Mouse (Mus musculus) stomach, embryonic 16.5 days (tissue): ENCODE data around the gene Olfr690. TPM values are rescaled to one million over a fixed set of nuclear protein-coding genes. Genes with fewer than 3 reads are reported as not detected.

Source experiments
- ATAC-seq: fragments of 200-750 bp; cut with Nextera tagmentation; 2 replicates; pipeline ENCODE4 v1.8.0; 2017; ENCODE audit warnings: moderate number of reproducible peaks, moderate TSS enrichment; ENCODE audit not compliant: insufficient read depth, low FRiP score
- H3K27ac ChIP-seq: fragments of 300-500 bp; sonication (generic); 2 replicates; pipeline ENCODE4 v1.5.1; 2014; ENCODE audit warnings: low read length
- H3K27me3 ChIP-seq: fragments of 300-500 bp; sonication (generic); 2 replicates; pipeline ENCODE4 v1.6.1; 2014; ENCODE audit warnings: low read length, control low read depth, mixed read lengths; ENCODE audit not compliant: control insufficient read depth, insufficient read depth
- H3K36me3 ChIP-seq: fragments of 300-500 bp; sonication (generic); 2 replicates; pipeline ENCODE4 v1.6.1; 2014; ENCODE audit warnings: low read length; ENCODE audit not compliant: control insufficient read depth, insufficient read depth
- H3K4me1 ChIP-seq: fragments of 300-500 bp; sonication (generic); 2 replicates; pipeline ENCODE4 v1.6.1; 2014; ENCODE audit warnings: low read length, control low read depth, mixed read lengths; ENCODE audit not compliant: control insufficient read depth, insufficient read depth
- H3K4me2 ChIP-seq: fragments of 300-500 bp; sonication (generic); 2 replicates; pipeline ENCODE4 v1.6.1; 2014; ENCODE audit warnings: low read depth, low read length, mixed read lengths
- H3K4me3 ChIP-seq: fragments of 300-500 bp; sonication (generic); replicated peaks from 2 replicates; pipeline ENCODE4 v1.5.1; 2014; ENCODE audit warnings: mild to moderate bottlenecking, low read length
- H3K9ac ChIP-seq: fragments of 300-500 bp; sonication (generic); 2 replicates; pipeline ENCODE4 v1.6.1; 2014; ENCODE audit warnings: low read length
- H3K9me3 ChIP-seq: fragments of 300-500 bp; sonication (generic); replicated peaks from 2 replicates; pipeline ENCODE4 v1.6.1; 2016; ENCODE audit warnings: low read length, control low read depth; ENCODE audit not compliant: control insufficient read depth
- WGBS: fragments of 180-500 bp; shearing (Covaris S2); extraction: QIAGEN DNeasy Blood & Tissue Kit; methylation state at CpG from one replicate; pipeline ENCODE4 v1.1.7; 2014; 5-methylcytosine and 5-hydroxymethylcytosine counted together
- polyA plus RNA-seq: library from polyadenylated mRNA; unstranded; fragments of >200 nt; fragmentation: Nextera tagmentation; extraction: Ambion mirVana; gene quantifications from 2 replicates; pipeline ENCODE4 v1.2.1, GENCODE M21; 2015

Gene Olfr690
- not detected in 2 replicates for polyA plus RNA-seq

GRCm38 (mm10) chr7:105334004-105334403 lies at the start of gene Olfr690:
Gene Olfr690 (minus strand): TSS chr7:105334104.
- Histone ChIP-seq H3K9me3 (no peaks in the 10 kb centered on the region), H3K27ac (no peak within 1 kb of the TSS), H3K9ac (no peak within 1 kb of the TSS), H3K36me3 (no peaks in the 10 kb centered on the region), H3K4me3 (no peak within 1 kb of the TSS), H3K4me1 (no peaks in the 10 kb centered on the region), H3K4me2 (no peak within 1 kb of the TSS), H3K27me3 (no peaks in the 10 kb centered on the region)
- no peak for ATAC-seq
- 85% methylated on average over 1 of the region's 1 CpGs for WGBS

GRCm38 (mm10) chr7:105380329-105380728 lies 46.4 kb upstream of the Olfr690 start:
- Histone ChIP-seq H3K36me3 (peaks cover 40% of the 10 kb centered on the region), H3K4me2 (no peak overlapping the region), H3K4me3 (no peak overlapping the region), H3K4me1 (no peaks in the 10 kb centered on the region), H3K27ac (no peak overlapping the region), H3K27me3 (no peaks in the 10 kb centered on the region), H3K9me3 (no peaks in the 10 kb centered on the region), H3K9ac (no peak overlapping the region)
- ATAC-seq, result no peak
- whole genome bisulfite sequencing, result 91% methylated on average over 3 of the region's 3 CpGs

GRCm38 (mm10) chr7:105374866-105375265 lies 41.0 kb upstream of the Olfr690 start, which contains the start of gene Gm5901:
Gene Gm5901 (plus strand): TSS chr7:105375038.
- H3K9me3 ChIP-seq, result no peaks in the 10 kb centered on the region
- ATAC-seq, result no peak
- no peak within 1 kb of the TSS for H3K4me3 ChIP-seq
- no peak within 1 kb of the TSS for H3K4me2 ChIP-seq
- H3K9ac ChIP-seq, result no peak within 1 kb of the TSS
- H3K36me3 ChIP-seq, result peaks cover 10% of the 10 kb centered on the region; the same call in 1 of the 2 replicates
- no peaks in the 10 kb centered on the region for H3K27me3 ChIP-seq
- H3K4me1 ChIP-seq, result no peaks in the 10 kb centered on the region
- WGBS, result 90% methylated on average over 1 of the region's 1 CpGs
- H3K27ac ChIP-seq, result no peak within 1 kb of the TSS

GRCm38 (mm10) chr7:105373976-105374375 lies 40.1 kb upstream of the Olfr690 start:
- ATAC-seq, result no peak
- no peak overlapping the region for H3K9ac ChIP-seq
- H3K4me2 ChIP-seq, result no peak overlapping the region
- no peak overlapping the region for H3K27ac ChIP-seq
- H3K9me3 ChIP-seq, result no peaks in the 10 kb centered on the region
- no peaks in the 10 kb centered on the region for H3K4me1 ChIP-seq
- peaks cover 8% of the 10 kb centered on the region; the same call in 1 of the 2 replicates for H3K36me3 ChIP-seq
- H3K4me3 ChIP-seq, result no peak overlapping the region
- WGBS, result 93% methylated on average over 3 of the region's 3 CpGs
- H3K27me3 ChIP-seq, result no peaks in the 10 kb centered on the region

GRCm38 (mm10) chr7:105373509-105373908 lies 39.6 kb upstream of the Olfr690 start:
- Histone ChIP-seq H3K27me3 (no peaks in the 10 kb centered on the region), H3K4me3 (no peak overlapping the region), H3K4me2 (no peak overlapping the region), H3K9me3 (no peaks in the 10 kb centered on the region), H3K9ac (no peak overlapping the region), H3K36me3 (peaks cover 6% of the 10 kb centered on the region; the same call in 1 of the 2 replicates), H3K4me1 (no peaks in the 10 kb centered on the region), H3K27ac (no peak overlapping the region)
- WGBS, result 82% methylated on average over 4 of the region's 4 CpGs
- ATAC-seq, result 0 out of 2 replicates have a peak, but pooled peaks have one; percentile 33

- H3K27ac ChIP-seq, result no peak overlapping the region
- H3K4me1 ChIP-seq, result no peaks in the 10 kb centered on the region
- no peak overlapping the region for H3K9ac ChIP-seq
- 0 out of 2 replicates have a peak, but pooled peaks cover 3% of the 10 kb centered on the region for H3K36me3 ChIP-seq
- no peak overlapping the region for H3K4me2 ChIP-seq
- ATAC-seq, result no peak
- H3K27me3 ChIP-seq, result no peaks in the 10 kb centered on the region
- no peaks in the 10 kb centered on the region for H3K9me3 ChIP-seq
- H3K4me3 ChIP-seq, result no peak overlapping the region
- WGBS, result 70% methylated on average over 1 of the region's 1 CpGs
Observed at GRCm38 (mm10) chr7:105372912-105373311, 39.0 kb upstream of the Olfr690 start.

- 92% methylated on average over 4 of the region's 4 CpGs for WGBS
- no peak overlapping the region for H3K4me3 ChIP-seq
- H3K27ac ChIP-seq, result no peak overlapping the region
- no peak overlapping the region for H3K9ac ChIP-seq
- no peaks in the 10 kb centered on the region for H3K36me3 ChIP-seq
- H3K9me3 ChIP-seq, result no peaks in the 10 kb centered on the region
- ATAC-seq, result no peak
- no peak overlapping the region for H3K4me2 ChIP-seq
- no peaks in the 10 kb centered on the region for H3K4me1 ChIP-seq
- no peaks in the 10 kb centered on the region for H3K27me3 ChIP-seq
Observed at GRCm38 (mm10) chr7:105368521-105368920, 34.6 kb upstream of the Olfr690 start.

- no peak within 1 kb of the TSS for H3K27ac ChIP-seq
- 93% methylated on average over 1 of the region's 1 CpGs for WGBS
Observed at GRCm38 (mm10) chr7:105367930-105368329, 34.0 kb upstream of the Olfr690 start, which contains the start of gene Olfr692. Gene Olfr692 (plus strand): TSS chr7:105368230.

GRCm38 (mm10) chr7:105367268-105367667 lies 33.4 kb upstream of the Olfr690 start:
- Histone ChIP-seq H3K4me1 (no peaks in the 10 kb centered on the region), H3K9me3 (no peaks in the 10 kb centered on the region), H3K4me2 (no peak overlapping the region), H3K9ac (no peak overlapping the region), H3K27ac (no peak overlapping the region), H3K4me3 (no peak overlapping the region), H3K36me3 (no peaks in the 10 kb centered on the region), H3K27me3 (no peaks in the 10 kb centered on the region)
- ATAC-seq, result no peak
- WGBS, result 83% methylated on average over 5 of the region's 5 CpGs

More at GRCm38 (mm10) chr7:105367930-105368329, 34.0 kb upstream of the Olfr690 start, which contains the start of gene Olfr692:
- H3K36me3 ChIP-seq, result no peaks in the 10 kb centered on the region
- no peaks in the 10 kb centered on the region for H3K4me1 ChIP-seq
- no peak within 1 kb of the TSS for H3K9ac ChIP-seq
- H3K27me3 ChIP-seq, result no peaks in the 10 kb centered on the region
- H3K4me2 ChIP-seq, result no peak within 1 kb of the TSS
- H3K4me3 ChIP-seq, result no peak within 1 kb of the TSS
- no peaks in the 10 kb centered on the region for H3K9me3 ChIP-seq
- no peak for ATAC-seq
